Mouse (Mus musculus): ENCODE measurements around the gene Gm20388. TPM values are rescaled to one million over a fixed set of nuclear protein-coding genes. Genes with fewer than 3 reads are reported as not detected.

Gene Gm20388
- polyA plus RNA-seq, 1 experiment, result 49.7 TPM

DNA sequence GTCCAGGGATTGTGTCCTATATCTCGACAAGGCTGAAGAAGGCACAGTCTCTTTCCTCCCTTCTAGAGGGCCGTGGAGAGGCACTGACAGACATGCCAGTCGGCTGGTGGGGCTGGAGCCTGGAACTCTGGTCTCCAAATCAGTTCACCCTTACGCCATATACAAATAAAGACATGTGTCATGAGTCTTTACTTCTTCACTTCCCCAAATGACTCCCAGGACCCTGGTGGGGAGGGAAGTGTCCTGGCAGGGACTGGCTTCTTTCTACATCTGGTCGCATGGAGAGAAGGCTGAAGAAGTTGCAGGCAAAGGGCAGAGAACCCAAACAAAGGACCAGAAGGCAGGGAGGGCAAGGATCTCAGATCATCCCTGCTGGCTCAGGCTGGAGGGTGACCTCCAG lies 2249.5 kb downstream of the Gm20388 start:
- no peaks in the 10 kb centered on the region for H3K27me3 ChIP-seq (replicated peaks; ENCODE audit: control insufficient read depth, insufficient read depth, low read length)

DNA sequence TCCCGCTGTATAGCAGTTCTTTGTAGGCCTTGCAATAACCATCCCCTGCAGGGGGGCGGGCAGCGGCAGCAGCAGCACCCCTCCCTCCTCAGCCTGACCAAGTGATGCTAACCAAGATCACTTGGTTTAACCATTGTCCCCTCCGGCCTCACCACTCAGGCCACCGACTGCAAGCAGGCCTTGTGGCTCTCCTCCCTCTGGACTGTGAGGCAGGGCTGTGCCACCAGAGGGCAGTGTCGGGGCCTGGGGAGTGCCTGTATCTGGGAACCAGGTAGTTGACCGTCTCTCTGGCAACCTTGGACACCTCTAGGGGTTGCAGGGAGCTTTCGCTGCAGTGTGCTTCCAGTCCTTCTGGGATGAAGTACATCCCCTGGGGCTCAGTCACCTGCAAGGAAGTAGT lies 2252.4 kb downstream of the Gm20388 start:
- DNase-seq, result peak; percentile 71
- Histone ChIP-seq H3K4me1 (ENCODE audit: control insufficient read depth, insufficient read depth, low read length) (no peaks in the 10 kb centered on the region), H3K4me3 (ENCODE audit: insufficient read depth, low read depth, low read length) (no peak overlapping the region), H3K36me3 (ENCODE audit: control insufficient read depth, insufficient read depth, low read length) (no peaks in the 10 kb centered on the region), H3K27me3 (replicated peaks; ENCODE audit: control insufficient read depth, insufficient read depth, low read length) (no peaks in the 10 kb centered on the region), H3K27ac (ENCODE audit: insufficient read depth, low read depth, low read length) (no peak overlapping the region)
- TF ChIP-seq POLR2A (IDR thresholded peaks at IDR 0.05; ENCODE audit: low read depth, low read length), result no peak
- peak; percentile 84 for TF ChIP-seq CTCF (conservative IDR thresholded peaks at IDR 0.05; ENCODE audit: insufficient read depth, insufficient read length, low read depth, low read length)
- 36% methylated on average over 8 of the region's 8 CpGs for WGBS

More for the DNA sequence above, 2249.5 kb downstream of the Gm20388 start:
- TF ChIP-seq CTCF (conservative IDR thresholded peaks at IDR 0.05; ENCODE audit: insufficient read depth, insufficient read length, low read depth, low read length), result no peak
- TF ChIP-seq POLR2A (IDR thresholded peaks at IDR 0.05; ENCODE audit: low read depth, low read length), result no peak
- no peaks in the 10 kb centered on the region for H3K36me3 ChIP-seq (ENCODE audit: control insufficient read depth, insufficient read depth, low read length)
- no peaks in the 10 kb centered on the region for H3K4me1 ChIP-seq (ENCODE audit: control insufficient read depth, insufficient read depth, low read length)
- no peak overlapping the region for H3K27ac ChIP-seq (ENCODE audit: insufficient read depth, low read depth, low read length)
- DNase-seq, result no peak
- no peak overlapping the region for H3K4me3 ChIP-seq (ENCODE audit: insufficient read depth, low read depth, low read length)
- WGBS, result 78% methylated on average over 5 of the region's 5 CpGs

DNA sequence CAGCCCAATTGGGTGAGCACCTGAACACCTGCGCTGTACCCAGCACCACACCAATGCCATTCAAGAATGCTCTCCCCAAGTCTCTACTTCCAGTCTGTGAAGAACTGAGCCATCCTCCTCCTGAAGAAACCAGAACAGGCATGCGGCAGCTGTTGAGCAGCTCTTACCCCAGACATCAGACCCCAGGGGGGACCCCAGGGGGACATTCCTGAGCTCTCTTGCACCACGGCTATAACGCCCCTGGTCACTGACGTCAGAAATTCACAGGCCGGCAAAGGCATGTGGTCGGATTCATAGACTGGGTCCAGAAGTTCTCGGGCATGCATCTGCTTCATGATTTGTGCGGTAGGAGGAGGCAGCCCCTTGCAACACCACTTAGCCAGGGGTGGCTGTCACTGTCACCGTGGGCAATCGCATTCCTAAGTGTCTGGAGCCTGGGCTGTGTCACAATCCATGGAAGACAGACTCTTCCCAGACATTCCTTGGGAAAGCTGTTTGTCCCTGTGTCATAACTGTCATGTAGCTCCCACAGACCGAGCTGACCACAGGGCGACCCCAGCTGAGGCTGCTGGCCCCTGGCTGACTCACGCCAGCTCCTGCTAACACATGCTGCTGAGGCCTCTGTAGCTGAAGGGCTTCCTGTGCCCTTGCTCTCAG lies 2256.7 kb downstream of the Gm20388 start:
- no peak overlapping the region for H3K4me3 ChIP-seq (ENCODE audit: insufficient read depth, low read depth, low read length)
- H3K36me3 ChIP-seq (ENCODE audit: control insufficient read depth, insufficient read depth, low read length), result no peaks in the 10 kb centered on the region
- no peaks in the 10 kb centered on the region for H3K27me3 ChIP-seq (replicated peaks; ENCODE audit: control insufficient read depth, insufficient read depth, low read length)
- DNase-seq, result no peak
- no peak overlapping the region for H3K27ac ChIP-seq (ENCODE audit: insufficient read depth, low read depth, low read length)
- WGBS, result 72% methylated on average over 14 of the region's 14 CpGs
- TF ChIP-seq POLR2A (IDR thresholded peaks at IDR 0.05; ENCODE audit: low read depth, low read length) (no peak), CTCF (conservative IDR thresholded peaks at IDR 0.05; ENCODE audit: insufficient read depth, insufficient read length, low read depth, low read length) (no peak)
- H3K4me1 ChIP-seq (ENCODE audit: control insufficient read depth, insufficient read depth, low read length), result no peaks in the 10 kb centered on the region

DNA sequence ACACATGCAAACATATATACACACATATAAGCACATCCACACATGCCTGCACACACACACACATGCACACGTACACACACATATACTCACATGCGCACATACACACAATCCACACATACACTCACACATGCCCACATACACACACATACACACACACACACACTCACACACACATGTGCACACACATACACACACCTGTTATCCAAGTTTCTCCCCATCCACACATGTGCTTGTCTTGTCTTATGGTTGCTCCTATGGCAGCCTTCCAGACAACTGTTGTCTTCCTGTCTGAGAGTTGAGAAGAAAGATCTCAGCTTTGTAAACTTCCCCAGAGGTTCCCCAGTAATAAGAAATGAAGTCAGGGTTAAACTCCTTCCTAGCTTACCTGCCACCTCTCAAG lies 2258.8 kb downstream of the Gm20388 start:
- H3K36me3 ChIP-seq (ENCODE audit: control insufficient read depth, insufficient read depth, low read length), result no peaks in the 10 kb centered on the region
- no peaks in the 10 kb centered on the region for H3K4me1 ChIP-seq (ENCODE audit: control insufficient read depth, insufficient read depth, low read length)
- 100% methylated on average over 2 of the region's 2 CpGs for WGBS
- no peaks in the 10 kb centered on the region for H3K27me3 ChIP-seq (replicated peaks; ENCODE audit: control insufficient read depth, insufficient read depth, low read length)
- H3K27ac ChIP-seq (ENCODE audit: insufficient read depth, low read depth, low read length), result no peak overlapping the region
- H3K4me3 ChIP-seq (ENCODE audit: insufficient read depth, low read depth, low read length), result no peak overlapping the region
- DNase-seq, result no peak
- TF ChIP-seq POLR2A (IDR thresholded peaks at IDR 0.05; ENCODE audit: low read depth, low read length), result no peak
- no peak for TF ChIP-seq CTCF (conservative IDR thresholded peaks at IDR 0.05; ENCODE audit: insufficient read depth, insufficient read length, low read depth, low read length)

DNA sequence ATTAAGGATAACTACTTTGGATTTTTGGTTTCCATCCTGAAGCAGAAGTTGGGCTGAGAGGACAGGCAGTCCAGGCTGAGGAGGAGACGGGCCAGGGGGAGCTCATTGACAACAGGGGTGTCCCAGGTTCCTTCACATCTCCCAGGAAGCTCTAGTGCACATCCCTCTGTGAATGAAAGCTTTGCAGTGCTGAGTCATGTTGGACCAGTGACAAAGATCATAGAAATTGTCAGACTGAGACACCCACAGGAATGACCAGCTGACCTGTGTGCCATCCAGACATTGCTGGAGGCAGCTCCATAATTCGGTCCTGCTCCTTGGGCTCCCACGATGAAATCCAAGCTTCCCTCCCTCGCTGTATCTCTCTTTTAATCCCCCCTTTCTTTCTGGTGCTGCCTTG lies 2261.2 kb downstream of the Gm20388 start:
- no peak for TF ChIP-seq POLR2A (IDR thresholded peaks at IDR 0.05; ENCODE audit: low read depth, low read length)
- no peak for TF ChIP-seq CTCF (conservative IDR thresholded peaks at IDR 0.05; ENCODE audit: insufficient read depth, insufficient read length, low read depth, low read length)
- Histone ChIP-seq H3K27me3 (replicated peaks; ENCODE audit: control insufficient read depth, insufficient read depth, low read length) (no peaks in the 10 kb centered on the region), H3K36me3 (ENCODE audit: control insufficient read depth, insufficient read depth, low read length) (no peaks in the 10 kb centered on the region), H3K4me3 (ENCODE audit: insufficient read depth, low read depth, low read length) (no peak overlapping the region), H3K4me1 (ENCODE audit: control insufficient read depth, insufficient read depth, low read length) (no peaks in the 10 kb centered on the region), H3K27ac (ENCODE audit: insufficient read depth, low read depth, low read length) (no peak overlapping the region)
- 49% methylated on average over 4 of the region's 4 CpGs for WGBS
- no peak for DNase-seq

DNA sequence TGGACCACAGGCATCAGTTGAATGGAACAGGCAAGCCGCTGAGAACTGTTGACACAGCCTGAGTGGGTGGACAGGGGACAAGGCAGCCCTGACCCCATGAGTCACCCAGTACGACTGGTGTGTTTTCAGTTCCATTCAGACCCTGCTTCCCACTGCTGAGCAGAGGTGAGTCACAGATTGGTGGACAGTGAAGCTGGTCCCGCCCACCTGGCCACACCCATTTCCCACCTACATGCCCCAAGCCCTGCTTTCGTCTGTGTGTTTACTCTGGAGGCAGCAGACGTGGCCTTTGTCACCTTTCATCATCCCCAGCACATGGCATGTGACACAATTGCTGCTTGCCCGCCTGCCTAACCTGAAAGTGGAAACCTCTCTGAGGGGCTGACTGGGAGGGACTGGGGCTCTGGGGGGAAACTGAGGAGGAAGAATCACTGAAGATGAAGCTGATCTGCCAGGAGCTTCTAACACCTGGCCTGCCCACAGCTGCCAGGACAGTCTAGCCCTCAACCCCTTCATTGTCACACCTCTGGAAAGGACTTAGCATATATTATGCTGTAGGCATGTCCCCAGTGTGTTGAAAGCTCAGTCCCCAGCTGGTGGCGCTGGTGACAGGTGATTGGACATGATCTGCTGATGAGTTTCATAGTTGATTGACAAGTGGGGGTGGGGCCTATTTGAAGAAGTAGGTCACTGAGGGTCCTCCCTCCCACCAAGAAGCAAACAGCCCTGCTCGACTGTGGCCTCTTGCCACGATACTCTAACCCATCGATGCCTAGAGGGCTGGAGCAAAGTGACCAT lies 2263.7 kb downstream of the Gm20388 start:
- TF ChIP-seq POLR2A (IDR thresholded peaks at IDR 0.05; ENCODE audit: low read depth, low read length) (no peak), CTCF (conservative IDR thresholded peaks at IDR 0.05; ENCODE audit: insufficient read depth, insufficient read length, low read depth, low read length) (peak; percentile 18; the same call in 1 of the 2 replicates)
- no peak for DNase-seq
- Histone ChIP-seq H3K27ac (ENCODE audit: insufficient read depth, low read depth, low read length) (no peak overlapping the region), H3K36me3 (ENCODE audit: control insufficient read depth, insufficient read depth, low read length) (no peaks in the 10 kb centered on the region), H3K27me3 (replicated peaks; ENCODE audit: control insufficient read depth, insufficient read depth, low read length) (no peaks in the 10 kb centered on the region), H3K4me3 (ENCODE audit: insufficient read depth, low read depth, low read length) (no peak overlapping the region), H3K4me1 (ENCODE audit: control insufficient read depth, insufficient read depth, low read length) (no peaks in the 10 kb centered on the region)
- WGBS, result 40% methylated on average over 10 of the region's 10 CpGs

DNA sequence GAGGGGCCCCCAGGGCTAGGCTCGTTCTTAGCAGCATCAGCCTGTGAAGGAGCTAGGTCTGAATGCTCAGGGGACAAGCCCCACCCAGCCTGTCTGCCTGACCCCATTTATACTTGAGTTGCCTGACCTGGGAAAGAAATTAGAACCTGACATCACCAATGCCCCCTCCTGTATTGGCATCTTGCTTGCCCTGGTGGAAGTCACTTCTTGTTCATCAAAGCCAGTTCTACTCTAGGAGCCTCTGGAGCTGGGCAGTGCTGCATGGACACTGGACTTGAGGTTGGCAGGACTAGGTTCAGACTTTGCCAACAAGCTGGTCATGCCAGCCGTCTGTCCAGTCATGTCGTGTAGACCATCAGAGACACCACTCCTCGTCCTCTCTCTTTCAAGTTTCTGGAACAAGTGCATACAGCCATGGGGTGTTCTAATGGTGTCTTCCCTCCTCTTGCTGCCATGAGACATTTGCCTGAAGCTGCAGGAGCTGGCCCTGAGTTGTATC lies 2267.8 kb downstream of the Gm20388 start:
- Histone ChIP-seq H3K27me3 (replicated peaks; ENCODE audit: control insufficient read depth, insufficient read depth, low read length) (no peaks in the 10 kb centered on the region), H3K4me3 (ENCODE audit: insufficient read depth, low read depth, low read length) (no peak overlapping the region), H3K36me3 (ENCODE audit: control insufficient read depth, insufficient read depth, low read length) (no peaks in the 10 kb centered on the region), H3K4me1 (ENCODE audit: control insufficient read depth, insufficient read depth, low read length) (no peaks in the 10 kb centered on the region), H3K27ac (ENCODE audit: insufficient read depth, low read depth, low read length) (no peak overlapping the region)
- 81% methylated on average over 4 of the region's 4 CpGs for WGBS
- no peak for DNase-seq
- TF ChIP-seq POLR2A (IDR thresholded peaks at IDR 0.05; ENCODE audit: low read depth, low read length) (no peak), CTCF (conservative IDR thresholded peaks at IDR 0.05; ENCODE audit: insufficient read depth, insufficient read length, low read depth, low read length) (no peak)

Measured in kidney, adult 2 months (tissue).